Mouse (Mus musculus) bone marrow, adult 2 months (tissue): ENCODE measurements around the gene Tmem91. TPM values are rescaled to one million over a fixed set of nuclear protein-coding genes. Genes with fewer than 3 reads are reported as not detected.

Experiments used
- H3K27ac ChIP-seq: fragments of 200-500 bp; 2 replicates; pipeline ENCODE4 v1.5.1; 2012; ENCODE audit warnings: low read depth, mild to moderate bottlenecking, control low read depth, inconsistent platforms, low read length; ENCODE audit not compliant: control insufficient read depth, poor library complexity, insufficient read depth
- H3K4me1 ChIP-seq: fragments of 200-500 bp; 2 replicates; pipeline ENCODE4 v1.6.1; 2011; ENCODE audit warnings: low read length; ENCODE audit not compliant: control insufficient read depth, insufficient read depth
- H3K4me3 ChIP-seq: fragments of 200-500 bp; replicated peaks from 2 replicates; pipeline ENCODE3; 2011; ENCODE audit warnings: mild to moderate bottlenecking, low read depth, low read length, control low read depth; ENCODE audit not compliant: control insufficient read depth
- CTCF ChIP-seq: fragments of 200-500 bp; IDR thresholded peaks from 2 replicates; pipeline ENCODE4 v1.5.1; 2011; ENCODE audit warnings: low read length, control low read depth; ENCODE audit not compliant: control insufficient read depth, insufficient read depth
- POLR2A ChIP-seq: fragments of 200-500 bp; IDR thresholded peaks from 2 replicates; pipeline ENCODE4 v1.6.1; 2011; ENCODE audit warnings: low read depth, mild to moderate bottlenecking, control low read depth, low read length, borderline replicate concordance; ENCODE audit not compliant: control insufficient read depth
- WGBS: fragments of 180-500 bp; shearing (Covaris S2); methylation state at CpG from one replicate; pipeline ENCODE4 v1.1.7; 2018; 5-methylcytosine and 5-hydroxymethylcytosine counted together
- polyA plus RNA-seq: library from polyadenylated mRNA; stranded (reverse); fragments of >200 nt; gene quantifications from 2 replicates; pipeline ENCODE4 v1.2.4, GENCODE M21; 2011; ENCODE audit warnings: low replicate concordance; ENCODE audit not compliant: missing spikeins, insufficient read depth, insufficient read length

Tmem91 gene
- polyA plus RNA-seq, 1 experiment: 2.9 TPM

DNA sequence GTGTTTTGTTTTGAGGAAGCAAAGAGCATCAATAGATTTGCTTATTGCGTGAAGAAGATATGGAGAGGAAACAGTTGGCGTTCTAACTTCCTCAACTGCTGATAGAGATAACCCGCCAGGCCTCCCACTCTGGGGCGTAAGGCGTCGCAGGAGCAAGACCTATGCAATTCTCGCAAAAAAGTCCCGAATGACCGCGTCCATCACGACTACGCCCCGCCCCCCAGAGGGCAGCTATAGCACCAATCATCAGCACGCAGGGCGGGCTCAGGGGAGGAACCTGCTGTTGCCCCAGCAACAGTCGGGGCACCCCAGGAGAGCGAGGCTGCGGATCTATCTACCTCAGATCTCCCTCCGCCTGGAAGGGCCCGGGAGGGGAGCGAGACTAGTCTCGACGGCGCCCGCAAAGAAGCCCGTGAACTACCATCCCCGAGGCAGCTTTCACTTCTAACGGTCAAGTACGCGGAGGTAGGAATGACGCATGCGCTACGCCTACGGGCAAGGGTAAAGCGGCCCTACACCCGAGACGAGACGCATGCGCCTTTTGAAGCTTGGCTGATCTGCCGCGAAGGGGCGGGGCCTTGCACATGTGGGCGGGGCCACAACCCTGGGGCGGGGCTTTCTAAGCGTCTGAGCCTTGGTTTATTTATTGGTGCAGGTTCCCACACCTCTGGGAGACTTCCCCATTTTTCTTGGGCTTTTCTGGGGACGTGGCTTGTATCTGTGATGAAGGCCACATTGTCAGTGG is 5.7 kb upstream of the Tmem91 start, which contains the start of gene B9d2:
B9d2 (plus strand) TSS at position 267 of the 745 bp plus-strand sequence.
- under 1% methylated on average over 46 of the region's 46 CpGs for WGBS
- peak within 1 kb of the TSS; percentile 87 for H3K4me3 ChIP-seq
- TF ChIP-seq CTCF (no peak), POLR2A (peak; percentile 53; the same call in 1 of the 2 replicates)
- H3K27ac ChIP-seq: peak within 1 kb of the TSS; percentile 97
- peaks cover 24% of the 10 kb centered on the region for H3K4me1 ChIP-seq

DNA sequence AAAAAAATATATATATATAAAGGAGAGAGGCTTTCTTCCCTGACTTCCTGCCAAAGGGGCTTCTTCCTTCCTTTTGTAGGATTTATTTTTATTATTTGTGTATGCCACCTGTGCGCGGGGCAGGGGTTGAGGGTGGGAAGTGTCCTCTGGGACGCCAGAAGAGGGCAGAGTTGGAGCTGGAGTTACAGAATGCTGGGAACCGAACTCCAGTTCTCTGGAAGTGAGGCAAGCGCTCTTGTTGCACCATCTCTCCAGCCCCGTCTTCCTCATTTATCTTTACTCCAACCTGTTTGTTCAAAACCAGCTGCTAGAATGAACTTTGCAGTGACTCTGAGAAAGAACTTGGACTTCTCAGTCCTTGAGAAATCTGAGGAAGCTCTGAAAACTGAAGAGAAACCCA is 5.0 kb upstream of the Tmem91 start:
- Histone ChIP-seq H3K4me3 (peak overlapping the region; percentile 1), H3K27ac (peak overlapping the region; percentile 97), H3K4me1 (peaks cover 24% of the 10 kb centered on the region)
- 2% methylated on average over 6 of the region's 6 CpGs for WGBS
- TF ChIP-seq CTCF (peak; percentile 20; the same call in 1 of the 2 replicates), POLR2A (no peak)

DNA sequence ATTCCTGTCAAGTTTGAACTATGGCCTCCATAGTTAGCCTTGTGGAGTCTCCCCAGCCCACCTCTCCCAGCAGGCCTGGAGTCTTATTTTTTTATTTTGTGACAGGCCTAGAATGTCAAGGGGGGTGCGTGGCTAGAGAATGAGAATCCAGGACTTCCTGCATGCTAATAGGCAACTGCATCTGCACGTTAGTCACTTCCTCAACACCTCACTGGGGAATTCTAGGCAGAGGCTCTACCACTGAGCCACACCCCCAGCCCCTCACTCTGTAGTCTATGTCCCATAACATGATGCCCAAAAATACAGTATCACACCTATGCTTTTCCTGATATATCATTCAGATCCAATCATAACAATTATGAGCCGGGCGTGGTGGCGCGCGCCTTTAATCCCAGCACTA is 2.0 kb upstream of the Tmem91 start:
- no peak overlapping the region for H3K4me3 ChIP-seq
- 77% methylated on average over 7 of the region's 7 CpGs for WGBS
- no peak overlapping the region for H3K27ac ChIP-seq
- TF ChIP-seq POLR2A (no peak), CTCF (no peak)
- peaks cover 10% of the 10 kb centered on the region for H3K4me1 ChIP-seq

DNA sequence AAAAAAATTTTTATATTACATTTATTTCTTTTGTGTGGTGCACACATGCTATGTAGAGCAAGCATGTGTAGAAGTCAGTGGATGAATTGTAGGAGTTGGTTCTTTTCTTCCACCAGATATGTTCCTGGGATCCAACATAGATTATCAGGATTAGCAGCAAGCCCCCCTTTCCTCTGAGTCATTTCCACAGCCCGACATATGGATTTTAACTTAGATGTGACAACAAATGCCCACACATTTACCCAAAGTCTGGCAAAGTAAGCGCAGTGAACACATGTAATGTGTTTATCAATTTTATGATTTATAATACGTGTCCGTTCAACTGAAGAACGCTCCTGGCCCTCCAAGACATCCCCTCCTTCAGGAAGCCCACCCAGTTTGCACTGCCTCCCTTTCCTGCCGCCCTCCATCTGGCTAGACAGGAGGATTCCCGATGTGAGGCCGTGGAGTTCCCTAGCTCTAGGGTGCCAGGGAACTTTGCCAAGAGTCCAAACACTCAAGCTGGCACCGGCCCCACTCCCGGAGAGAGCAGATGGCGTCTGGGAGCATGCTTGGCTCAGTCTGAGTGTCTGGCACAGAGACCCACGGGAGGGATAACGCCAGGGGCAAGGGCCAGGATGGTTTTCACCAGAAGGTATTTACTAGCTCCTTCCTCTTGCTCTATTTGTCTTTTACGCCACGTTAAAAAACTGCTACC is 1.3 kb upstream of the Tmem91 start:
- TF ChIP-seq CTCF: no peak
- no peak for TF ChIP-seq POLR2A
- WGBS: 85% methylated on average over 15 of the region's 15 CpGs
- Histone ChIP-seq H3K4me1 (peaks cover 5% of the 10 kb centered on the region), H3K27ac (no peak overlapping the region), H3K4me3 (no peak overlapping the region)

DNA sequence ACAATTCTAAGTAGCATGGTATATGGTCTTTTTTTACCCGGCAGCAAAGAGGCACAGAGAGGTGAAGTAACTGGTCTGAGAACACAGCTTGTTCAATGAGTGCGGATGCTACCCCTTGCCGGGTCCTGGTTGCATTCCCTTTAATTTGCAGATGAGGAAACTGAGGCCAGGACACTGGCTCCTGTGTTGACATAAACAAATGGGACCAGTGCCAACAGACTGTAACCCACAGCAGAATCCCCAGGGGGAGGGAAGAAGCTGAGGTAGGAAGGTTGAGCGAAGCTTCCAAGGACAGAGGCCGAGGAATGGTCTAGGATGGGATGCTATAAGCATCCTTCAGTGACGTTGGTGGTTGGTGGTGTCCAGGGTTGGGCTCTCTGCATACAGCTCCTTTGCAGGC is 439 bp upstream of the Tmem91 start:
- H3K4me1 ChIP-seq: peaks cover 4% of the 10 kb centered on the region
- no peak overlapping the region for H3K4me3 ChIP-seq
- no peak for TF ChIP-seq CTCF
- no peak for TF ChIP-seq POLR2A
- WGBS: 64% methylated on average over 6 of the region's 6 CpGs
- no peak overlapping the region for H3K27ac ChIP-seq

DNA sequence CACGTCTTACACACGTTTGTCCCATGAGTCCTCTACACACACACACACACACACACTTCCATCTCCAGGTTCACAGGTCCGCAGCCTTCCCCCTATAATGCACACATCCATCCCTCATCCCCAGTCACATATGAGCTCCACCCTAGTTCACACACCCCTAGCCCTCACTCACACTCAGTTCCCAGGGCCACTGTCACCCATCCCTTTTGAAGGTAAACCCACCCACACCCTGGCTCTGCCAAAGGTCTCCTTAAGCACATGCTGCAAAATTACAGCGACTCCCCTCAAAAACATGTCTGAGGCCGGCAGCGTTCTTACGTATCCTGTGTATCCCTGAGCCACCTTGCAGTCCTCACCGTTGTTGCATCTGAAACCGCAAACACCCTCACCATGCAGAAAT is 669 bp downstream of the Tmem91 start:
- Histone ChIP-seq H3K4me3 (peak overlapping the region; percentile 7), H3K4me1 (peaks cover 4% of the 10 kb centered on the region), H3K27ac (no peak overlapping the region)
- TF ChIP-seq POLR2A (no peak), CTCF (no peak)
- WGBS: 5% methylated on average over 9 of the region's 9 CpGs

DNA sequence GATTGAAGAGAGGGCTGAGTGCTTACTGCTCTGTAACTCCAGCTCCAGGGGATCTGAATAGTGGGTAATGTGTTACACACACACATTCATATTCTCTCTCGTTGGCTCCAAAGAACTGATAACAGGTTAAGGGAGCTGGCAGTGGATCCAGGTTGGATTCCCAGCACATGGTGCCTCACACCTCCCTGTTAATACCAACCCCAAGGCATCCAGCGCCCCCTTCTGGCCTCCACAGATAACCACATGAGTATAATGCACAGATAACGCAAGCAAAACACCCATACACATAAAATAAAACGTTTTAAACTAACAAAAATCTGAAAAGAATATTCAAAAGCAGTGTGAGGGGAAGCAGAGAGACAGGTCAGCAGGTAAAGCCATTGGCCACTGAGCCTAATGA is 2.5 kb downstream of the Tmem91 start:
- WGBS: 57% methylated on average over 4 of the region's 4 CpGs
- Histone ChIP-seq H3K4me3 (no peak overlapping the region), H3K4me1 (peaks cover 2% of the 10 kb centered on the region), H3K27ac (no peak overlapping the region)
- no peak for TF ChIP-seq POLR2A
- no peak for TF ChIP-seq CTCF

DNA sequence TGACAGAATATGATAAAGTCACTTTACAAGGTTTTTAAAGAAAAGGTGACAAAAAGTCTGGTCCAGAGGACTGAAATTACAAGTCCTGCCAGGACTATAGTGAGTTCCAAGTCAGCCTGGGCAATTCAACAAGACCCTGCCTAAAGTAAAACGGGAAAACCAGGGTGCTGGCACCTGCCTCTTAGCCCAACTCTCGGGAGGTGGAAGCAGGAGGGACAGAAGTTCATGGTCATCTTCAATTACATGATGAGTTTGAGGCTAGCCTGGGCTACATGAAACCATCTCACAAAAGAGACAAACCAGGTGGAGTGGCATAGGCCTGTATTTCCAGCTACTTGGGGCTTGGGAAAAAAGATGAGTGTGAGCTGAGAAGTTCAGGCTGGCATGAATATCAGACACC is 3.3 kb downstream of the Tmem91 start:
- whole genome bisulfite sequencing: 75% methylated on average over 2 of the region's 2 CpGs
- H3K4me1 ChIP-seq: peaks cover 2% of the 10 kb centered on the region
- H3K27ac ChIP-seq: no peak overlapping the region
- H3K4me3 ChIP-seq: no peak overlapping the region
- no peak for TF ChIP-seq POLR2A
- TF ChIP-seq CTCF: no peak
